Mouse (Mus musculus): Measurements from ENCODE around the gene Slc27a1. TPM values are rescaled to one million over a fixed set of nuclear protein-coding genes. Genes with fewer than 3 reads are reported as not detected.
A peak's percentile ranks its signal among the peaks of the same experiment; 100 is the strongest.

Slc27a1 gene
- polyA plus RNA-seq, 1 experiment from 2014 or later, result 50.5 TPM

DNA sequence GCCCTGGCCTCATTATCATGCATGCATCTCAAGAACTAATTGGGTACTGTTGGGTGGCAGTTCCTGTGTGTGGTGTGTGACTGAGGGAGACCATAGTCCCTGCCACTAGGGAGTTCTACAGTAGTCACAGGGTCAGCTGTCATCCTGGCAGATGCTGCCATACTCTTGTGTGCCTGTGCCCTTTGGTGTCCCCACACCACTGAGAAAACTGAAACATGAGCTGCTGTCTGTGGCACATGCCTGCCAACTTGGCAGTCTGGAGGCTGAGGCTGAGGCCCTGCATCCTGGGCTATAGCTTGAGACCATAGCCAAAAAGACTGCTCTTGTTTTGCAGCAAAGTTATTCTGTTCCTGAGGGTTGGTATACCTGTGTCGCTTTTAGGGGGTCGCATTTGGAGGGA is 51.1 kb downstream of the Slc27a1 start:
- TF ChIP-seq CTCF (IDR thresholded peaks at IDR 0.05; ENCODE audit: low read depth), result no peak
- Histone ChIP-seq H3K4me3 (replicated peaks; ENCODE audit: low read depth, low read length) (no peak overlapping the region), H3K36me3 (ENCODE audit: insufficient read depth, low read length) (peaks cover 76% of the 10 kb centered on the region), H3K27ac (no peak overlapping the region), H3K9ac (ENCODE audit: low read depth, low read length) (no peak overlapping the region), H3K4me2 (ENCODE audit: low read length) (no peak overlapping the region), H3K9me3 (replicated peaks; ENCODE audit: low read length) (peaks cover 11% of the 10 kb centered on the region; the same call in 1 of the 2 replicates), H3K27me3 (ENCODE audit: insufficient read depth, low read length) (no peaks in the 10 kb centered on the region), H3K4me1 (replicated peaks; ENCODE audit: insufficient read depth, low read length) (no peaks in the 10 kb centered on the region)
- ATAC-seq (replicated peaks; ENCODE audit: low FRiP score, low read depth) (no peak), DNase-seq (ENCODE audit: low spot score) (no peak)
- WGBS, result 96% methylated on average over 2 of the region's 2 CpGs

DNA sequence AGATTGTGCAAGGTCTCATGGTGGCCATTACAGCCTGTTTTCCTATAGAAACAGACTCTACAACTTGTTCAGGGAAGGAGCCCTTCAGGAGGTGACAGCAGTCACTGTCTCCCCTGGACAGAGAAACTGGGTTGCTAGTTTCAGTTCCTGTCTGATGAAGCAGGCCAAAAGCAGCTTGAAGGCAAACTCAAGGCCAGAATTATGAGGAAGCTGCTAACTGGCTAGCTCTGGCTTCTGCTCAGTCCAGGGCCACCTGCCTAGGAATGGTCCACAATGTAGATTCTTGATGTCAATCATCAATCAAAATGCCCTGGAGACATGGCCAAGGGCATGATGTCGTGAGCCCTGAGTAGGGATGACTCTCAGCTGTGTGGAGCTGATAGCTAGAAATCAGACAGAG is 56.4 kb downstream of the Slc27a1 start:
- peaks cover 11% of the 10 kb centered on the region; the same call in 1 of the 2 replicates for H3K9me3 ChIP-seq (replicated peaks; ENCODE audit: low read length)
- no peaks in the 10 kb centered on the region for H3K27me3 ChIP-seq (ENCODE audit: insufficient read depth, low read length)
- no peak for DNase-seq (ENCODE audit: low spot score)
- no peak overlapping the region for H3K27ac ChIP-seq
- no peak overlapping the region for H3K4me3 ChIP-seq (replicated peaks; ENCODE audit: low read depth, low read length)
- WGBS, result 81% methylated on average over 1 of the region's 1 CpGs
- no peak for TF ChIP-seq CTCF (IDR thresholded peaks at IDR 0.05; ENCODE audit: low read depth)
- H3K4me2 ChIP-seq (ENCODE audit: low read length), result no peak overlapping the region
- peaks cover 20% of the 10 kb centered on the region for H3K4me1 ChIP-seq (replicated peaks; ENCODE audit: insufficient read depth, low read length)
- ATAC-seq (replicated peaks; ENCODE audit: low FRiP score, low read depth), result no peak
- H3K36me3 ChIP-seq (ENCODE audit: insufficient read depth, low read length), result peaks cover 49% of the 10 kb centered on the region
- no peak overlapping the region for H3K9ac ChIP-seq (ENCODE audit: low read depth, low read length)

DNA sequence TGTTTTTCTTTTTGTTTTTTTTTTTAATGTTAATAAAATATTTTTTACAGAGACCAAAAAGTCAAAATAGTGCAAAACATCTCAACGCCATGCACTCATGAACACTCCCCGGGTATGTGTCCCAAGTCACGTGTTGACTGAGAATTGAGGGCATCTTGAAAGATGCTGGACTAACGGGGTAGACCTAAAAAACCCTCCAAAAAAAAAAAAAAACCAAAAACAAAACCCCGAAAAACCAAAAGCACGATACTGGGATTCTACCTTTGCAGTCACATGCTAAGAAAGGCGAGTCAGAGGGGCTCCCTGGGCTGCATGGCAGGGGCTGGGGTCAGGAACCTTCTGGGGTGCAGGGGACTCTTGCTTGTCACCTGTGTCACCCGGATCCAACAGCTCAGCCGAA is 58.1 kb downstream of the Slc27a1 start:
- Histone ChIP-seq H3K9me3 (replicated peaks; ENCODE audit: low read length) (peaks cover 11% of the 10 kb centered on the region; the same call in 1 of the 2 replicates), H3K36me3 (ENCODE audit: insufficient read depth, low read length) (peaks cover 37% of the 10 kb centered on the region), H3K9ac (ENCODE audit: low read depth, low read length) (no peak overlapping the region), H3K4me3 (replicated peaks; ENCODE audit: low read depth, low read length) (no peak overlapping the region), H3K27ac (no peak overlapping the region), H3K27me3 (ENCODE audit: insufficient read depth, low read length) (no peaks in the 10 kb centered on the region), H3K4me2 (ENCODE audit: low read length) (no peak overlapping the region), H3K4me1 (replicated peaks; ENCODE audit: insufficient read depth, low read length) (peaks cover 21% of the 10 kb centered on the region)
- DNase-seq (ENCODE audit: low spot score) (no peak), ATAC-seq (replicated peaks; ENCODE audit: low FRiP score, low read depth) (no peak)
- no peak for TF ChIP-seq CTCF (IDR thresholded peaks at IDR 0.05; ENCODE audit: low read depth)
- WGBS, result 86% methylated on average over 9 of the region's 9 CpGs

DNA sequence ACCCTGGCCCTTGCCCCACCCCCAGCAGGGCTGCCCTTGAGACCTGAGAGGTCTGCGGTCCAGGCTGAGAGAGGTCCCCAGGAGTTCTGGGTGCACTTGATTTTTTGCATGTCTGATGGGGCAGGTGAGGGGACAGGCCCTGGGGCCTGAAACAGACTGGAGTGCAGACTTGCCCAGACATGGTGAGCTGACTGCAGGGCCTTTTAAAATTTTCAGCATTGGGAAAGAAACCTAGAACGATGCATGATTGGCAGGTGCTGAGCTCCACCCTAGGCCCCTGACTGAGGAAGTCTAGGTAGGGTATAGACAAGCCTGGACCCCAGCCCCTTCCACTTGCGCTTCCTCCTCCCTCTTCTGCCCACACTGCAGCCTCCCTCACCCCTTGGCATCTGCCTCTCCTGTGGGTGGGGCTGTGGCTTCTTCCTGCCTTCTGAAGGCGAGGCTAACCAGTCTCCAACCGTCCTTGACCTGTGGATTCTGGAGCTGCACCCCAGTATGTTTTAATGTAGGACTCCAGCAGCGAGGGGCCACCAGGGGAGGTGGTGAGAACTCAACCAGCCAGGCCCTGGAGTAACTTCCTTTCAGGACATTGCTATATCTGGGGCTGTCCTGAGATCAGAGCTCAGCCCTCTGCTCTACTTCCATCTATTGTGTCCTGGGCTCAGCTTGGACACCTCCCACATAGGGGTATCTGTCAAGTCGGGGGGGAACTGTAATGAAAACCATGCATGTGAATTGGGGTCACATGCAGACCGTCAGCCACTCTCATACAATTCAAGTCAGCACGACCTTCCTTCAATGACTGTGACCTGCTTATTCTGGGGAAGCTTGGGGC is 58.8 kb downstream of the Slc27a1 start:
- Histone ChIP-seq H3K27me3 (ENCODE audit: insufficient read depth, low read length) (no peaks in the 10 kb centered on the region), H3K27ac (peak overlapping the region; percentile 57; the same call in 1 of the 2 replicates), H3K4me2 (ENCODE audit: low read length) (no peak overlapping the region), H3K9me3 (replicated peaks; ENCODE audit: low read length) (0 out of 2 replicates have a peak, but pooled peaks cover 7% of the 10 kb centered on the region), H3K9ac (ENCODE audit: low read depth, low read length) (no peak overlapping the region), H3K4me1 (replicated peaks; ENCODE audit: insufficient read depth, low read length) (peaks cover 21% of the 10 kb centered on the region), H3K4me3 (replicated peaks; ENCODE audit: low read depth, low read length) (no peak overlapping the region), H3K36me3 (ENCODE audit: insufficient read depth, low read length) (peaks cover 29% of the 10 kb centered on the region)
- no peak for TF ChIP-seq CTCF (IDR thresholded peaks at IDR 0.05; ENCODE audit: low read depth)
- WGBS, result 43% methylated on average over 9 of the region's 9 CpGs
- no peak for DNase-seq (ENCODE audit: low spot score)
- no peak for ATAC-seq (replicated peaks; ENCODE audit: low FRiP score, low read depth)

DNA sequence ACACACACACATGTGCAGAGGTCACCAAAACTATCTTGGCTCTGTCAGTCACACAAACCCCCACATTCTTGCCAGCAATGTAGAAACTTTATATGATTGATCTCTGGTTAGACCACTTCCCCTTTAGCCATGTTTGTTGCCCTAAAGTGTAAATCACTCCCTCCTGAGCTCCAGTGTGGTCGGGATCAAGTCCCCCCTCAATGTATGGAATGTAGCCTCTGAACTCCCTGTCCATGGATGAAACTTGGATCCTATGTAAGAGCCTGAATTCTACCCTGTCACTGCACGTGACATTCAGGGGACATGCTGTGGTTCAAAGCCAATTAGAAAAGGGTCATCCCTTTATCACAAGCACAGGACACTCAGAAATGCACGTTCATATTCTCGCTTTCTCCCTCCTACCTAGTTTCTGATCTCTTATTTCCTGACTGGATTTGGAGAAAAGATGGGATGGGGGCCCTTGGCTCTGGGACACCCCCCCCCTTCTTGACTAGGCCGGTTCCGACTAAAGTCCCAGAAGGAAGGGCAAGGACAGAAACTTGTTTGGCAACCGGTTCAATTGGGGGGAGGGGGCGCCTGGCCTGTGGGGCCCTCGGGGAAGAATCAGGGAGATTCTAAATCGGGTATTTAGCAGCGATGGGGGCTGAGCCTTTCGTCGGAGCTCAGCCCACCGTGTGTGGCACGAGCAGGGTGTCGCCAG is 59.9 kb downstream of the Slc27a1 start:
- Histone ChIP-seq H3K9ac (ENCODE audit: low read depth, low read length) (peak overlapping the region; percentile 74), H3K4me1 (replicated peaks; ENCODE audit: insufficient read depth, low read length) (peaks cover 21% of the 10 kb centered on the region), H3K36me3 (ENCODE audit: insufficient read depth, low read length) (peaks cover 19% of the 10 kb centered on the region), H3K9me3 (replicated peaks; ENCODE audit: low read length) (no peaks in the 10 kb centered on the region), H3K4me3 (replicated peaks; ENCODE audit: low read depth, low read length) (peak overlapping the region; percentile 47), H3K4me2 (ENCODE audit: low read length) (peak overlapping the region; percentile 90), H3K27ac (peak overlapping the region; percentile 57), H3K27me3 (ENCODE audit: insufficient read depth, low read length) (no peaks in the 10 kb centered on the region)
- WGBS, result 6% methylated on average over 16 of the region's 16 CpGs
- ATAC-seq (replicated peaks; ENCODE audit: low FRiP score, low read depth) (no peak), DNase-seq (ENCODE audit: low spot score) (no peak)
- no peak for TF ChIP-seq CTCF (IDR thresholded peaks at IDR 0.05; ENCODE audit: low read depth)

DNA sequence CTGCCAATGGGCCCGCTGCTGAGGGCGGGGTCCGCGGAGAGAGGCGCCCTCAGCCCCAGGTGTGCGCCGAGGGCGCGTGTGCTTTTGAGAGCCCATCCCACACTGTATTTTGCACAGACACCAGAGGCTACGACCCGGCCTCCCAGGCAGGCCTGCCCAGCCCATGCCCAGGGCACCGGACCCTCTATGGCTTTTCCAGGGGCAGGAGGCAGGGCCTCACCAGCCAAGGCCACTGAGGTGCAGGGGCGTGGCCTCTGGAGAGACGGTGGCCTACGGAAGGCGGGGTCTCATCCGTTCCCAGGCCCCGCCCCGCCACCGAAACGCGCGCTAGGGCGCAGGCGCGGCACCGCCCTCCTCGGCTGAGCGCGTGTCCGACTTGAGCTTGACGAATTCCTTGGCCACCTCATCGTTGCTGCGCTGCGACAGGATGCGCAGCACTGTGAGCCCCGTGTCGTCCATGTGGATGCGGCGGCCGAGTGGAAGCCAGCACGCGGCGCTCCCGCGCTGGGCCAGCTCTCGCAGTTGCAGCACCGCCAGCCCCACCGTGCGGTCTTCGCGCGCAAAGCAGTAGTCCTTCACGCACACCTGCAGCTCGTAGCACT is 60.5 kb downstream of the Slc27a1 start:
- peaks cover 14% of the 10 kb centered on the region; the same call in 1 of the 2 replicates for H3K36me3 ChIP-seq (ENCODE audit: insufficient read depth, low read length)
- peak overlapping the region; percentile 57 for H3K27ac ChIP-seq
- under 1% methylated on average over 48 of the region's 55 CpGs for WGBS
- peak; percentile 89 for ATAC-seq (replicated peaks; ENCODE audit: low FRiP score, low read depth)
- H3K27me3 ChIP-seq (ENCODE audit: insufficient read depth, low read length), result no peaks in the 10 kb centered on the region
- peak; percentile 93 for DNase-seq (ENCODE audit: low spot score)
- peak overlapping the region; percentile 47 for H3K4me3 ChIP-seq (replicated peaks; ENCODE audit: low read depth, low read length)
- no peaks in the 10 kb centered on the region for H3K9me3 ChIP-seq (replicated peaks; ENCODE audit: low read length)
- TF ChIP-seq CTCF (IDR thresholded peaks at IDR 0.05; ENCODE audit: low read depth), result peak; percentile 55
- peaks cover 21% of the 10 kb centered on the region for H3K4me1 ChIP-seq (replicated peaks; ENCODE audit: insufficient read depth, low read length)
- H3K9ac ChIP-seq (ENCODE audit: low read depth, low read length), result peak overlapping the region; percentile 74
- peak overlapping the region; percentile 90 for H3K4me2 ChIP-seq (ENCODE audit: low read length)
